Mouse (Mus musculus): Measurements from ENCODE around the gene Myo1e. TPM values are rescaled to one million over a fixed set of nuclear protein-coding genes. Genes with fewer than 3 reads are reported as not detected.

The Myo1e gene
- total and polyA plus RNA-seq, 2 experiments, result 11.2 to 25.1 TPM

DNA sequence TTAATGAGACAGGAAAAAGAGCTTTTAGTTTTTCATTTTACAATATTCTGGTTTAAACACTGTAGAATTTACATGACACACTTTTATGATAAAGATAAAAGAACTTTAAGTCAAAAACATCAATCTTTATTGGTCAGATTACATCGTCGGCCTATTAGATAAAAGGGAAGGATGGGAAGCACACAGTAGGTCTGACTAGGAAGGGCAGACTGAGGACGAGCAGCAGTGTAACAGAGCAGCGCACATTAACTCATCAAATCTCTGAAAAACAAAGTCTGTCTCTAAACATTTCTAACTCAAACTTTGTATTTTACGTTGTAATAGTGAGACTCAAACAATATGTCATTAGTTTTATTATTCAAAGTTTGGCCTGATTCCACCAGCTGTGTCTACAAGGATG lies 241.9 kb downstream of the Myo1e start:
- H3K9ac ChIP-seq (ENCODE audit: low read depth, low read length), result no peak overlapping the region
- H3K27ac ChIP-seq (replicated peaks; ENCODE audit: insufficient read depth, low read depth, low read length), result no peak overlapping the region
- DNase-seq (ENCODE audit: extremely low read depth, low read depth, low spot score), result no peak
- peaks cover 43% of the 10 kb centered on the region for H3K36me3 ChIP-seq (ENCODE audit: control insufficient read depth, insufficient read depth, low read length)
- no peaks in the 10 kb centered on the region for H3K27me3 ChIP-seq (ENCODE audit: control insufficient read depth, insufficient read depth, low read length)
- H3K4me3 ChIP-seq (ENCODE audit: insufficient read depth, low read depth, low read length), result no peak overlapping the region
- no peaks in the 10 kb centered on the region for H3K79me2 ChIP-seq (ENCODE audit: control insufficient read depth, insufficient read depth, low read length)
- TF ChIP-seq CTCF (IDR thresholded peaks at IDR 0.05; ENCODE audit: low read depth, low read length), result no peak
- no peak for TF ChIP-seq POLR2A (IDR thresholded peaks at IDR 0.05; ENCODE audit: extremely low read depth, insufficient read depth, low read length)
- 95% methylated on average over 5 of the region's 5 CpGs for WGBS
- H3K4me1 ChIP-seq (ENCODE audit: control insufficient read depth, insufficient read depth, low read length), result peaks cover 3% of the 10 kb centered on the region; the same call in 1 of the 2 replicates

Other genes with a start within 250 kb of the Myo1e start
- gene Bnip2, start 217.9 kb upstream of the Myo1e start, total RNA-seq (2014; rRNA removed), result 69.9 and 74.3 TPM in 2 replicates
- gene Bnip2, start 217.9 kb upstream of the Myo1e start, polyA plus RNA-seq (2012; rRNA removed), result 12.8 and 13.6 TPM in 2 replicates
- 56.2 and 59.4 TPM in 2 replicates for gene Gtf2a2, start 194.8 kb upstream of the Myo1e start, total RNA-seq (2014; rRNA removed)
- 11.9 and 13.4 TPM in 2 replicates for gene Gtf2a2, start 194.8 kb upstream of the Myo1e start, polyA plus RNA-seq (2012; rRNA removed)
- 0.07 and 0.09 TPM in 2 replicates for gene Gcnt3, start 169.3 kb upstream of the Myo1e start, total RNA-seq (2014; rRNA removed)
- 0.02 TPM in 1 of 2 replicates, not detected in the other for gene Gcnt3, start 169.3 kb upstream of the Myo1e start, polyA plus RNA-seq (2012; rRNA removed)
- 2.5 and 2.6 TPM in 2 replicates for gene Fam81a, start 64.8 kb upstream of the Myo1e start, total RNA-seq (2014; rRNA removed)
- 0.44 and 0.57 TPM in 2 replicates for gene Fam81a, start 64.8 kb upstream of the Myo1e start, polyA plus RNA-seq (2012; rRNA removed)
- gene Ccnb2, start 214.2 kb downstream of the Myo1e start, total RNA-seq (2014; rRNA removed), result 0.37 and 2.0 TPM in 2 replicates
- 0.17 and 0.29 TPM in 2 replicates for gene Ccnb2, start 214.2 kb downstream of the Myo1e start, polyA plus RNA-seq (2012; rRNA removed)